Mouse (Mus musculus): ENCODE measurements around the gene Git1.

Gene Git1

DNA sequence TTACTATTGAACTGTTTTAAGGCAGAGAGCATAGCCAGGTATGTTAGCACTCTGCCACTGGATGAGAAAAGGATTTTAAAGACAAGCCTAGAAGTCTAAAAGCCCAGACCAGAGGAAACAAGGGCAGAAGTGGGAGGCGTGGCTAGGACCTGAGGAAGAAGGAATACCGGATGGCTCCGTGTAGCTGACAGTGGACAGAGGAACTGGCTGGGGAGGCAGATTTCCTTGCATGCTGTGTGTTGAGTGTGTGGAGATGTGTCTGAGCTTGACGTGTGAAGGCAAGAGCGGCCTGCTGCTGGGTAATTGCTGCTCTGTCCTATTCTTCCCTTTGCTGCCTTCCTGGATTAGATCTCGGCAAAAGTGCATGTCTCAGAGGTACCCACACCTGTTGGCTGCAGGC is 9.1 kb downstream of the Git1 start:
- DNase-seq = no peak

DNA sequence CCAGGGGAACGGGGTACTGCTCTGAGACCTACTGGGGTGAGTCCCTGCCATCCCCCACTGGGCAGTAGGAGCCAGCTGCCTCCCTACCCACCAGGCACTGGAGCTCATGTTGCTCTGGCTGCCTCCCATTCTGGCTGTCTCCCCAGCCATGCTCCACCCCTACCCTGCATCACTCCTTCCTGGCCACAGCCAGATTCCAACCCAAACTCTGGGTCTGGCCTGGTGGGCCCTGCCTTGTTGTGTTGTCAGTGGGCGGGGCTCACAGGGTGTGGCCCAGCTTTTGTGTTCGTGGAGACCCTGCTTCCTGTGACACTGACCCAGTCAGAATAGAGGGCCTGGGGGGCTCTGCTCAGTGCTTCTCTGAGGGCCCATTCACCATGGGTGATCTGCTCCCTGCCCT is 10.1 kb downstream of the Git1 start:
- DNase-seq = no peak

DNA sequence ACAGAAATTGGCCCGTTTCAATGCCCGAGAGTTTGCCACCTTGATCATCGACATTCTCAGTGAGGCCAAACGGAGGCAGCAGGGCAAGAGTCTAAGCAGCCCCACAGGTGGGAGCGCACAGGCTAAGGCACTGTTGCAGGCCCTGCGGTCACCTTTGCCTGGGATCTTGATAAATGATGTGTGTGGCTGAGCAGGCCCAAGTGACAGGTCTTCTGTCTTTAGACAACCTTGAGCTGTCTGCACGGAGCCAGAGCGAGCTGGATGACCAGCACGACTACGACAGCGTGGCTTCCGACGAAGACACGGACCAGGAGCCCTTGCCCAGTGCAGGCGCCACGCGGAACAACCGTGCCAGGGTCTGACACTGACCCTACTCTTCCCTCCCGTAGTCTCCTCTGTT is 11.0 kb downstream of the Git1 start:
- no peak for DNase-seq

DNA sequence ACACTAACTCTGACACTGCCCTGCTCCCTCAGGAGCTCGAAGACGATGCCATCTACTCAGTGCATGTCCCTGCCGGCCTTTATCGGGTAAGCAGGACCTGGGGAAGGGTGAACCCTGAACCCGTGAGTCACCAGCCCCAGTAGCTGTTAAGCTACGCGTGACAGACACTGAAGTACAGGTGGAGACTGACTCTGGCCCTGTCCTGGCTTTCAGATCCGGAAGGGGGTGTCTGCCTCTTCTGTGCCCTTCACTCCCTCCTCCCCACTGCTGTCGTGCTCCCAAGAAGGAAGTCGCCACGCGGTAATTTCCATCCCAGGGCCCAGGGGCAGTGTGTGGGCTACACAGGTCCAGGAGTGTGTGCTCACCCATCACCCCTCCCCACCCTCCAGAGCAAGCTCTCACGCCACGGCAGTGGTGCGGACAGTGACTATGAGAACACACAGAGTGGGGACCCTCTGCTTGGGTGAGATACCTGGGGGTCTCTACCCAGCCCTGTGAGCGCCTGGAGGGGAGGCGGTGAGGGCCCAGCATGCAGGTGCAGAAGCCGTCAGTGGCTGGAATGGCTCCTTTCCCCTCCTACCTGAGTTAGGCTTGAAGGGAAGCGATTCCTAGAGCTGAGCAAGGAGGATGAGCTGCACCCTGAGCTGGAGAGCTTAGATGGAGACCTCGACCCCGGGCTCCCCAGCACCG is 12.1 kb downstream of the Git1 start:
- DNase-seq = no peak

DNA sequence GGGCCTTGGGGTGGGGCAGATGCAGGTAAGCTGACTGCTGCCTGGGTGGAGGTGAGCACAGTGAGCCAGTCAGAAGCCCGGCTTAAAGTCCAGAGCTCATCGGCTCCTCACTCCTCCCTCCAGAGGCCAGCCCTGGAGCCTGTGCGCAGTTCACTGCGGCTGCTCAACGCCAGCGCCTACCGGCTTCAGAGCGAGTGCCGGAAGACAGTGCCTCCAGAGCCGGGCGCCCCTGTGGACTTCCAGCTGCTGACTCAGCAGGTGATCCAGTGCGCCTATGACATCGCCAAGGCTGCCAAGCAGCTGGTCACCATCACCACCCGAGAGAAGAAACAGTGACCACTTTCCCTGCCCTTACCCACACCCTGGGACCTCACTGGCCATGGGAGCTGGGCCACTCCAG is 12.9 kb downstream of the Git1 start:
- no peak for DNase-seq

DNA sequence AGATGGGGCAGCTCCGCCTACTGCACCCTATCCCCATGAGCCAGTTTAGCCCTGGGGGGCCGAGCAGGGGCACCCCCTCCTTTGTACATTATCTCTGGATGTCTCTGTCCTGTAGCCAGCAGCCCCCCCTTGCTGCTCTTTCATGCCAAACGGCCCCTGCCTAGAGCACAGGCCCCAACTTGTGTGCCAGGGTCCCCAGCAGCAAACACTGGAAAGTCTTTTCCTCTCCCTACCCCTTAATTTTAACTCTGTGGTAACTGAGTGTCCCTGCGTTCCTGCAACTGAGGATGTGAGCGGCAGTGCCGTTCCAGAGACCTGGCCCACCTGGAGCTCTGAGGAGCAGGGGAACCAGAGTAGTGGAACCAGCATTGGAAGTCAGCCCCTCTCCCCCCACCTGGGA is 13.6 kb downstream of the Git1 start:
- DNase-seq = no peak

DNA sequence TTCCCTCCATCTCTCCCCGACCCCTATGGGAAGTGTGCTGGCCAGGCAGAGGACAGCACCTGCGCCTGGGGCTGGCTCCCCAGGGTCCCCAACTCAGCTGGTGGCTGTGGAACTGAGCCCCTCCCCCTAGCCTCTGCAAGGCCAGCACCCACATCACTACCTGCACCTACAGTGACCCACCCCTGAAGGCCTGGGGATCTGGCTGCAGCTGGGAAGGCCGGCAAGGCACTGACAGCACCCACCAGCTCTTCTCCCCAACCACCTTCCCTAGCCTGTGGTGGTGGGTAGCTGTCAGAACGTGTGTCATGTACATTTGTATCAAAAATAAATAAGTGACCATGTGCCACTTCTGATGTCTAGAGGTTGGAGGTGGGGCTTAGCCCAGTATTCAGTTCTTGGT is 14.1 kb downstream of the Git1 start:
- DNase-seq = no peak

DNA sequence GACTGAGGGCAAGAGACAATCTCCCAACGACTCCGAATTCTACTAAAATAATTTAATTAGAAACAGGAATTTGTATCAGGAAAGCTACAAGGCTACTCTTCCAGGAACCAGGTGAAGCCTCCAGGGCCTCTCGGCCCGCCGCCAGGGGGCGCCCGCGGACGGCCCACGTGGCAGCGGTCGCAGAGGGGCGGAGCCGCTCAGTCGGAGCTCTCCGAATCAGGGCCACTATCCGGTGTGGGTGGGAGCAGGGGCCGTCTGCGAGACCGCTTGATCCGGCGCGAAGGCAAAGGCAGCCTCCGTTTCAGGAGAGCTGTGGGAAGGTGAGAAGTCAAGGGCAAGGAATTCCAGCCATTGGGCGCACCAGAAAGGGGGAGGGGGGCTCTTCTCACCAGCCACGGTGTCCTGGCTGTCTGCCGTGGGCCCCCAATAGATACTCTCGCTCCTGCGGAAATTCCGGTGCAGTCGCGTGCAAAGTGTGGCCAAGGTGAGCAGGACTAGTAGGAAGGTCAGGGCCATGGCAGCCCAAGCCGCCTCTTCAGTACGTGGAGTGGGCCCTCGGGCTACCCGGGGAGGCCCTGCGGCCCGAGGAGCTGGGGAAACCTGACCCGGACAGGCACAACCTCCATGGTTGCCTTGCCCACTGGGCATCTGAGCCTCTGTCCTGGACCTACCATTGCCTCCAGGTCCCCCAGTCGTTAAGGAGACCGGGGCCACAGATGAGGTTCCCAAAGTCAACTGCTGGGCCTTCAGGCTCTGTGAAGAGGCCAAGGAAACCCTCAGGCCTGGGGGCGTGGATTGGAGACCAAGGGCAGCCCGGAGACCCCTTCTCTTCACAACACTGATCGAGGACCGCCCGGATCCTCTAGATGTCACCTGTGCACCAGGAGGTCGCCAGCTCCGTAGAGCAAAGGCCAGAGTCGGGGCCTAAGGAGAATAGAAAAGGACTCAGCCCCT is 15.0 kb downstream of the Git1 start:
- peak; percentile 85 for DNase-seq

DNA sequence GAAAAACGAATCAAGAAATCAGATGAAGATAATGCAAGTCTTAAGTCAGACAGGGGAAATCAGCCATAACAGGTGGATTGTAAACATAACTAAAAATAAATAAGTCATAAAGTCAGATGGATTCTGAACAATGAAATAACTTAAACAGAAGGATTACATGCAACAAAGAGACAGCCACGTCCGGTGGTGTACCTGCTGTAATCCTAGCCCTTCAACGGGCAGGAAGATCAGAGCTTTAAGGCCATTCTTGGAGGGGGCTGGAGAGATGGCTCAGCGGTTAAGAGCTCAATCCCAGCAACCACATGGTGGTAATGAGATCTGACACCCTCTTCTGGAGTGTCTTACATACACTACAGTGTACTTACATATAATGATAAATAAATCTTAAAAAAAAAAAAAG is 18.0 kb downstream of the Git1 start:
- DNase-seq = no peak

DNA sequence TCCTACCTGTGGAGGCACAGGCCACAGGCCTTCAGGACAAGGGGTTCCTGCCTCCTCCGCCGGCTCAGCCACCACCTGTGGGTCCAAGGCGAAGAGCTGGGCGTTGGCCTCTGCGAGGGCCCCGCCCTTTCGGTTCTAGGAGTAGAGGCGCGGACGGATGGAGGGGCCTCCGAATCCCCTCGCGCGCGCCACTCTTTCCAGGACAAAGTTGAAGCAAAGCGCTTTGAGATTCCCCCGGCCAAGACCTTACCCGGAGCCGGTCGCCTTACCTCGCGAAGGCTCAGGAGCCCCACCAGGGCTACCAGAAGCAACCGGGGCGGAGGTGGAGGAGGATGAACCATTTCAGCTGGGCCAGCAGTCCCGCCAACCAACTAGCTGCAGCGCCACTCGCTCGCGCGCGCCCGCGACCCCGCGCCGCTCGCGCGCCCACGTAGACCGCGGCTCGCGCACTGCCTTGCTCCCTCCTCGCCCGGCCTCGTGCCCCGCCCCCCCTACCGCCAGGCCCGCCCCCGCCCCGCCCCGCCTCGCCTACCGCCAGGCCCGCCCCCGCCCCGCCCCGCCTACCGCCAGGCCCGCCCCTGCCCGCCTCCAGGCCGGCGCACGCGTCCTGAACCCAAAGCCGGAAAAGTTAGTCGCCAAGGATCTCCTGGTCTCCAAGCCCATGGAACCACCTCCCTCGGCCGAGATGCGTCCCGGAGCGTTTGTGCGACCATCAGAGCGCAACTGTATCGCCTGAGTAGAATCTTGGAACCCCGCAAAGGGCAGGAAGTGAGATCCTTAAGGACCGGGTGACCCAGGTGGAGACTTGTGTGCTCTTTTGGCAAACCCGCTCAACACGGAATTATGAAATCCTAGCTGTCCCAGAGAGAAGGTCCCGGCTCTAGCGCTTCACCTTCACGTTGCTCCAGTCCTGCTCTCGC is 19.8 kb downstream of the Git1 start:
- peak; percentile 81 for DNase-seq

DNA sequence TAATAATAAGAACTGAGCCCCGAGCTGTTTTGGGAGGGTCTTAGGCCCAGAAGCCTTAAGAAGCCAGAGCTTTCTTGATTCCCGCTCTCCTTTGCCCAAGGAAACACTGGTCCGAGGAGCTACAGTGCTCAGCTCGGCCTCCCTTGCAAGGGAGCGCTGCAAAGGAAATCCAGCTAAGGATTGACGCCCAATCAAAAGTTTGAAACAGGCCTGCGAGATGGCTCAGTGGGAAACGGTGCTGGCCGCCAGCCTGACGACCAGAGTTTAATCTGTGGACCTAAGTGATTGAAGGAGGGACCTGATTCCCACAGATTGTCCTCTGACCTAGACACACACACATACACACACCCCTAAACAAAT is 20.4 kb downstream of the Git1 start:
- no peak for DNase-seq

DNA sequence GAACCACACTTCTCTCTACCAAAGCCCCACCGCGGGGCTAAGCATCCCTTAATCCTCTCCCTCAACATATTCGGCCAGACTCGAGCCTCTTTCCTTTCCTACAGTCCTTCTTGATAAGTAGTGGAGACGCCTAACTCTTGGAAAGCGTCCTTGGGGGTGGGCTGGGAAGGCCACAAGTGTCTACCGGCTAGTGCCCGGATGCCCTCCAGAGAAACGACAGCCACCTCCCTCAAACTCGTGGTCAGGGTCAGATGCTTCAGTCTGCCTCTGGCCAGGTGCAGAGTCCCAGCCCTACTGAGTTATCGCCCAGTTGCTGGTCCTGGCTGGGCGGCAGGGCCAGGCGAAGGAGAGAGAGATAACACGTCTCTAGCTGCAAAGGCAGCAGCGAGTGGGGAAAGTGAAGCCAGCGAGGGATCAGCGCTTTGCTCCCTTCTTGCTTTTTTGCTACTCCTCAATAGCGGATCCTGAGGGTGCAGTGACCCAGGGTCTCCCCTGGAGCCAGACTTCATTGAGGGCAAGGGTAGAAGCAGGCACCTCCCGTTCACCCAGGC is 21.0 kb downstream of the Git1 start:
- DNase-seq = no peak

DNA sequence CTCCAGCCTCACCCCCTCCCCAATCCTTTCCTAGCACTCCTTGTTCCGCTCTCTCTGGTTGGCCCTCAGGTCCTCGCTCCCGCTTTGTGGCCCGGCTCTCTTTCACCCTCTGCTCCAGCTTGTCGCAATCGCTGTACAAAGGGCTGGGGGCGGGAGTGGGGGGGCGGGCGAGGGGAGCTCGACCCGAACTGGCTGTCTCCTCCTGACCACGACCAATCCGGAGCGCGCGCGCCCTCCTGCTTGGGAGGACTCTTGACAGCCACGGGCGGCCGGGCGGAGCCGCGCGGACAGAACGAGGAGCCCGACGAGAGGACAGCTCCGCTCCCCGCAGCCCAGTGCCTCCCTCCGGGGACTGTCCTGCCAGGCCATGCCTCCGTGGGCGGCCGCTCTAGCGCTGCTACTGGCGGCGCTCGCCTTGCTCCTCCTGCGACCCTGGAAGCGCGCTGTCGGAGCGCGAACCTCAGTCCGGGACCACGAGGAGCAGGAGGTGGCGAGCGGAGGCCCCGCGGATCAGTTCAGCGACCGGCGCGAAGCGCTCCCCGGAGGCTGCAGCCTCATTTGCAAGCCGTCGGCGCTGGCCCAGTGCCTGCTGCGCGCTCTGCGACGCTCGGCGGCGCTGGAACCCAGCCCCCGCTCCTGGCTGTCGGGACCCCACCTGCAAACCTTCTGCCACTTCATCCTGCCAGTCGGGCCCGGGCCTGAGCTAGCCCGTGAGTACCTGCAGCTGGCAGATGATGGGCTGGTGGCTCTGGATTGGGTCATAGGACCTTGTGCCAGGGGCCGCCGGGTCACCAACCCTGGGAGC is 21.7 kb downstream of the Git1 start, which contains the start of gene Abhd15:
Gene Abhd15, plus strand, starts transcription at position 290 of the 805 bp plus-strand sequence.
- peak; percentile 64 for DNase-seq

DNA sequence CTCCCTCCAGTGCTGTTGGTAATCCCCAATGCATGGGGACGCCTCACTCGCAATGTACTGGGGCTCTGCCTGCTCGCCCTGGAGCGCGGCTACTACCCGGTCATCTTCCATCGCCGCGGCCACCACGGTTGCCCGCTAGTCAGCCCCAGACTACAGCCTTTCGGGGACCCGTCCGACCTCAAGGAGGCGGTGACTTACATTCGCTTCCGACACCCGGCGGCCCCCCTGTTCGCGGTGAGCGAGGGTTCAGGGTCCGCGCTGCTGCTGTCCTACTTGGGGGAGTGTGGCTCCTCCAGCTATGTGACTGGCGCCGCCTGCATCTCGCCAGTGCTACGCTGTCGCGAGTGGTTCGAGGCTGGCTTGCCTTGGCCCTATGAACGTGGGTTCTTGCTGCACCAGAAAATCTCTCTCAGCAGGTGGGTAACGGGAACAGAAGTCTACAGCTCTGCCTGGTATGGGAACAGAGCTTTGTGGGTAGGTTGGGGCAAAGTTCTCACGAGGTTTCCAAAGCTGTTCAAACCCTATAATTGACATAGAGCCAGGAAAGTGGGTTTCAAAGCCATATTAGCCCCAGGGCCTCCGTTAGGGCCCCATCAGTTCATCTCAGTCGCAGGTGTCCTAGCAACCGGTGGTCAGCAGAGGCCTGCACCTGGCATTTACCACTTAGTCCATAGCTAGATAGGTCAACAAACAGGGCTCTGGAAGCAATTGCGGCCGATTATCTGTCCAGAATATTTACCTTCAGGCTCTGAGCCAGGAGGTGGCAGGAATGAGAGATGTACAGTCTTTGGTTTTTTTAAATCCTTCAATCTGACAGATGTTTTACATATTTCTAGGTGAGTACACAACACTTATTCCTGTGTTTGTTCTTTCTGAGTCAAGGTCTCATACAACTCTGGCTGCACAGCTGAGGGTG is 22.5 kb downstream of the Git1 start, which contains the start of gene Trp53i13:
Gene Trp53i13, minus strand, starts transcription at position 344 of the 916 bp plus-strand sequence.
- DNase-seq = no peak

DNA sequence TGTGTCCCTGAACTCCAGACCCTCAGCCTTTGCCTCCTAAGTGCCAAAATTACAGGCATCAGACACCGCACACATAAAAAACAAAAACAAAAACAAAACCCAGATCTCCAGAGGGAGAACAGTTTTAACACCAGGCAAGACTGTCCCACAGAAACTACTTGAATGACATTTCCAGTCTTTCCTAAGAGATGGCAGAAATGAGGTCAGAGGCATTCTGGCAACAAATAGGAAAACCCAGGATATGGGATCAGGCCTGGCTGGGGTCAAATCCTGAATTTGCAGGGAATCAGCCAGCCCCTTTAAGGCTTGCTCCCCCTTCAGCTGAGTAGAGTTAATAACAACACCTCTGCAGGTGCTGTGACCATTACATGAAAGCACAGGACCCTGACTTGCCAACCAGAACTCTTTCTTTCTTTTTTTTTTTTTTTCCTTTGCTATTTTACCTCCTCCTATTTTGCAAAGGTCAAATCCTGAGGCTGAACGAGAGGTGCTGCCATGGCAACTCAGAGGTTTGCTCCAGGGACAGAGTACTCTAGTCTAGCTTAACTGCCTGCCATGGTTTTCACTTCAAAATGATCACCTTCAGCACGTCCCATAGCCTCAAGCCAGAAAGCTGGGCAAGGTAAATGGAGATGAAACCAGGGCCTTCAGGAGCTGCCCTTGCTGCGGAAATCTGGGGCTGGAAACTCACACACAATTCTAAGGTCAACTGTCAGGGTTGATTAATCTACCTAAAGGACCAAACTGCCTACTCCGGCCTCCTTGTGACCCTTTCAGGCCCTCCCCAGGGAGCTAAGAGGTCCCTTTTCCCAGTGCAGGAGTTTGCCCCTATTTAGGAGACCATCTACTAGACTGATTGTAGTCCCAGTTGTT is 23.4 kb downstream of the Git1 start:
- no peak for DNase-seq

DNA sequence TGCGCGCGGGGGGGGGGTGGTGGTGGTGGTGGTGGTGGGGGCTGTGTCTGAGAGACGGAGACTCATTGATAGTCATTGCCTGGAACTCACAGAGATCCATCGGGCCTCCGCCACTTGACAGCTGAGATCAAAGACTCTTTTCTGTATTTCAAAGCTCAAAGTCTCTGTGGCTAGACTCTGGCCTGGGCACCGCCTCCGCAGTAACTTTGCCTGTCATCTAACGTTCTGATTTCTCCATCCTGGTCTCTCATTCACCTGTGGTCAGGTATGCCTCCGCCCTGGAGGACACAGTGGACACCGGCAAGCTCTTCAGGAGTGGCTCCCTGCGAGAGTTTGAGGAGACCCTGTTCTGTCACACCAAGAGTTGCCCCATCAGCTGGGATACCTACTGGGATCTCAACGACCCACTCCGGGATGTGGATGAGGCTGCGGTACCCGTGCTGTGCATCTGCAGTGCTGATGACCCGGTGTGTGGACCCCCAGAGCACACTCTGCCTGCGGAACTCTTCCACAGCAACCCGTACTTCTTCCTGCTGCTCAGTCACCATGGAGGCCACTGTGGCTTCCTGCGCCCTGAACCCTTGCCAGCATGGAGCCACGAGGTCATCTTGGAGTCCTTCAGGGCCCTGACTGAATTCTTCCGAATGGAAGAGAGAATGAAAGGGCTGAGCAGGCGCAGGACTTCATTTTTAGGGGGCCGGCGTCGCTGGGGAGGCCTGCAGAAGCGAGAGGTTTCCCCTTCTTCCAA is 24.9 kb downstream of the Git1 start:
- DNase-seq = no peak

DNA sequence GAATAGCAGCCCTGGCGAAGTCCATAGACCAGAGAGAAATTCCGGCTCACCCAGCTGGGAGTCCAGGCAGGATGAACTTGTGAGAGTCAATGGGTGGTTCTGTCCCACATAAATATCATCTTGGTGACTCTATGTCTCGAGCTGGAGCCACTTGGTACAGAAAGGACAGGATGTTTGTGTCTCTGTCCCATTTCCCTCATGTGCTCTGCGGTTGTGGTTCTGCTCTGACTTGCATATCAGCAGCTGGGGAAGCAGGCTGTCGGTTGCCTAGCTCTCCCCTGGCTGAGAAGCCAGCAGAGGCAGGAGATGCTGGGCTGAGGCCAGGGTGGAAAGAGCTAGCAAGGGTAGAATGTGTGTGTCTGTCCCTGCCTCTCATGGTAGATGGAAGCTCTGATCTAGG is 25.7 kb downstream of the Git1 start, which contains the start of gene Gm10392:
Gene Gm10392, minus strand, starts transcription at position 156 of the 400 bp plus-strand sequence.
- no peak for DNase-seq

DNA sequence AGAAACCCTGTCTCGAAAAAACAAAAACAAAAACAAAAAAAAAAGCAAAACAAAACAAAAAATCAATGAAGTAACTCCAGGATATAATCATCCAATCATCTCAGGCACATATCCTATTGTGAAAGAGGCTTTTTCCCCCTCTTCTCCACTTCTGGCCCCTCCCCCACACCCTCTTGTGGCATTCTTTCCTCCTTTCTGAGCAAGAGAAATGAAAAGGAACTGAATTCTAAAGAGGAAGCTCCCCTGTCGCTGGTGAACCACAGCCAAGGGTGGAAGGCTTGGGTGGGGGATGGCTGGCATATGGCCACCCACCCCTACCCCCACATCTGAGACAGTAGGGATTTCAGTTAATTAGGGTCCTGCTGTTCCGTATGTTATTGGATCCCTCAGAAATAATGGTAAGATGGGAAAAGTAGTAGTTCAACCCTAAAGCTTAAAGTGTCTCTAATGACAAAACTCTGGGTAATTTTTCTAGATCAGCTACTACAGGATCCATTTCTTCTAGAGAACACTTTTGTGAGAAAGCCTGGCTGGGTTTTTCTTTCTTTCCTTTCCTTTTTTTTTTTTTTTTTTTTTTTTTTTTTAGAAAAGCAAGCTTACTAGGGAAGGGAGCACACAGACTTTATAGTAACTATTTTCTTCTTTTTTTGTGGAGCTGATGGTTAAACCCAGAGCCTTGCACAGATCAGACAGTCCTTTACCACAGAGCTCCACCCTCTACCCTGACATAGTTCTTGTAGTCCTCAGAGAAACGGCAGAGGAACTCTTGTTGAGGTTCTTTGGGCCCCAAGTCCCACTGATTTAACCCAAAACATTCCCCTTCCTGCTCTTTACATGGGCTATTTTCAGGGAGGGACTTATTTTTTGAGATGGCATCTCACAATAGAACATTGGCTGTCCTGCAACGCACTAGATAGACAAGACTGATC is 27.5 kb downstream of the Git1 start:
- no peak for DNase-seq

All from right cerebral cortex, postnatal 4 days (tissue).